Mouse (Mus musculus): Measurements from ENCODE around the gene Mapk3. TPM values are rescaled to one million over a fixed set of nuclear protein-coding genes. Genes with fewer than 3 reads are reported as not detected.

Gene Mapk3
- 85.9 and 91.2 TPM in 2 replicates for polyA plus RNA-seq (2015; fragmentation: Nextera tagmentation; extraction: Ambion mirVana)

DNA sequence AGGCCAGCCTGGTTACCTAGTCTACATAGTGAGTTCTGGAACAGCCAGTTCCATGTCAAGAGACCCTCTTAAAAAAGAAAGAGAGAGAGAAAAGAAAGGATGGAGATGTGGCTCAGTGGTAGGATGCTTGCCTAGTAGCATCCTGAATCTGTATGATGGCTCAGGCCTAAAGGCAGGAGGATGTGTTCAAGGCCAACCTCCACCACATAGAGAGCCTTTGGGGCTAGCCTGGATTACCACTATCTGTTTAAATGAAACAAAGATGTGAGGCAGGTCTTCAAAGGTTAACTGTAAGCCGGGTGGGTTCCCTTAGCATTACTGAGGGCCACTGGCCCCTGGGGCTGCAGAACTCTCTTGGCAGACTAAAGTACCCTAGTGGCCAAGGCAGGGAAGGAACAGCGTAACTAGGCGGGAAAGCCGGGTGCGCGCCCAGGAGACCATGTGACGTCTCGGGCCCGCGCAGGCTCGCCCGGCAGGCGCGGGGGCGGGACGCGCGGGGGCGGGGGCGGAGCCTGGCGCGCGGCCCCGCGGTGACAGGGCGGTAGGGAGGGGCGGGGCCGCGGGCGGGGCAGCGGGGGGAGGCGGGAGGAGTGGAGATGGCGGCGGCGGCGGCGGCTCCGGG, at the start of gene Mapk3:
Gene Mapk3 (plus strand): TSS at position 552 of the 622 bp plus-strand sequence.

DNA sequence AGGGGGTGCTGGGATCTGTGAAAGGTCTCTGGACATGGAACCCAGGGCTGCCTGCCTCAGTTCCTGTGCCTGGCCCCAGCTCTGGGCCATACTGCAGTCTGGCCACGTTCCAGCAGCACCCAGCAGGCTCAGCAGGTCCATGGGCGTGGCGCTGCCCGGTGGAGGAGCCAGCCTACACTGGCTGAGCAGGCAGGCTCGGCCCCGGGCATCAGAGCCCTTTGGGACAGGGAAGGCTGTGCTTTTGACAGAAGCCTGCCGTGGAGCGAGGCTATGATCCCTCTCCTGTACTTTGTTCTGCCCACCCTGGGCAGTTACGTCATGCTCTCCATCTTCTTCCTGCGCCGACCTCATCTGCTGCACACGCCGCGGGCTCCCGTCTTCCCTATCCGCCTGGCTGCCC, 6.8 kb downstream of the Mapk3 start, which contains the start of gene Gdpd3:
Gene Gdpd3 (plus strand): TSS at position 134 of the 400 bp plus-strand sequence.

DNA sequence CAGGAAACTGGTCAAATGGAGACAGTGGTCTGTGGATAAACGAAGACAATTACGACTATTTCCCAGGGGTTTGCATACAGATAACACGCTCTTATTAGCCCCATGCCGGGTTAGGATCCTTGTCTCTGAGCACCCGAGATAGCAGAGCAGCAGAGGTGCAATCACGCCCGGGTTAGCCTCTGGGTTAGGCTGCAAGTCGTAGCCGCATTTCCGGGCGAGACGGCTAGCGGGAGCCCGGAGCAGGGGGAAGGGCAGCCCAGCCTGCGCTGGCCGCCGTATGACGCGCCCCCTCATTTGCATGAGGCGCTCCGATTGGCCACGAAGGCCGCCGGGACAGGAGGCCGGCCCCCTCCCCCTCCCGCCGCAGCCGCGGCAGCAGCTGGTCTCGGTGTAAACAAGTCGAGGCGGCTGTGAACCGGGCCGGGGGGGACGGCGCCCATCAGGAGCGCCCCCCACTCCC, 17.2 kb downstream of the Mapk3 start, which contains the start of gene Ypel3:
Gene Ypel3 (plus strand): TSS at position 358 of the 460 bp plus-strand sequence.

DNA sequence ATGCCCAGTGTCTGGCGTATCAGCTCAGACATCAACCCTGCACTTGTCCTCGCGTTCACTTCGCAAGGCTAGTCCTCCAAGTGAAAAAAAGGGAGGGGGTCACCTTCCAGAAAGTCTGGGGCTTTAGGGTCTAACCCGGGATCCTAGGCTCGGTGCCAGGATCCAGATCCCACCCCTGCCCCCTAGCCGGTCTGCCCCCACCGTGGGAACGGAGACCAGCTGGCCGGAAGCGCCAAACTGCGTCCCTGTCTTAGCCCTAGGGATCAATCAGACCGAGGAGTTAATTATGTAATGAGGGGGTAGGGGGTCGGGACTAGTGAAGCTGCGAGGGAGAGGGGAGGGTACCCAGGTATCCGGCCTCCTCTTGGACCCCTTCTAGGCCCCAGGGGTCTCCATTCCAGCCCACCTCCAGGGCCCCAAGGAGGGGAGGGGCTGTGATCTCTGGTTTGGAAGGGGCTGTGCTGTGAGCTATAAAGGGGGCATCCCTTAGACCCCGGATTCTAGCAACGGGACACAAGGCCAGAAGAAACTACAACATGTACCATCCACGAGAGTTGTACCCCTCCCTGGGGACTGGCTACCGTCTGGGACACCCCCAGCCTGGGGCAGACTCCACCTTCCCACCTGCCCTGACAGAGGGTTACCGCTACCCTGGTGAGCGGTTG, 21.7 kb downstream of the Mapk3 start, which contains the start of gene Tbx6:
Gene Tbx6 (plus strand): TSS at position 513 of the 665 bp plus-strand sequence.

DNA sequence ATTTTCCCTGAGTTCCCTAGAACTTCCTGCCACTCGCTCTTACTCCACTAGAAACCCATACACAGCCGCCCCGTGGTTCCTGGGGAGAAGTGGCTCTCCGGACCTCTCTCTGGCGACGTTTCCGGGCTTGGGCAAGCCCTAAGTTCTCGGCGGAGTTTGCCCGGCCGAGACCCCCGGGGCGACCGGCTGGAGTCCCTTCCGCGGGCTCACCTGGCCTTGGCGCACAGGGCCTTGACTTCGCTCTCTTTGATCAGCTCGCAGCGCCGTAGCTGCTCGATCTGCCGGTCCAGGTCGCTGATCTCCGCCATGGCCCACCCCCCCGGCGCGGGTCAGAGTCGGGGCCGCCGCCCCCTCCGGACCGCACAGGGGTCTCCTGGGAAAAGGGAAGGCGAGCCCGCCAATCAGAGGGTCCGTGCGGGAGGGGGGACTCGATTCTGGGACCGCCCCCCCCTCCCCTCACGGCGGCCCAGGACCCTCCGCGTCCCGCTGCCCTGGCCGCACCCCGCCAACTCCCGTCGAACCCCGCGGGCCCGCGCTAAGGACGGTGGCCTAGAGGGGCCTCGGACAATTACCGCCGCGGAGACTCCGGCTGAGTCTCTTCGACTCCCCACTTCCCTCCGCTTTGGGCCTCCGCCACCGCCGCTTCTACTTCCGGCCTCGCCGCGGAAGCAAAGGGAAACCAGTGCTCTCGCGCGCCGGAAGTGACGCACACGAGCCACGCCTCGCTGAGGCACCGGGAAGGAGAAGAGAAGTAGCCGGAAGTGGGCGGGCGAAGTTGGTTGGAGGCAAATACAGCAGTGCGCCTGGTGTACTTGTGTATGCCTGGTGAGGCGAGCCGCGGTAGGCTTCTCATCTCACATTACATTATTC, 32.7 kb downstream of the Mapk3 start, which contains the start of gene Ppp4c:
Gene Ppp4c (minus strand): TSS at position 646 of the 870 bp plus-strand sequence.

DNA sequence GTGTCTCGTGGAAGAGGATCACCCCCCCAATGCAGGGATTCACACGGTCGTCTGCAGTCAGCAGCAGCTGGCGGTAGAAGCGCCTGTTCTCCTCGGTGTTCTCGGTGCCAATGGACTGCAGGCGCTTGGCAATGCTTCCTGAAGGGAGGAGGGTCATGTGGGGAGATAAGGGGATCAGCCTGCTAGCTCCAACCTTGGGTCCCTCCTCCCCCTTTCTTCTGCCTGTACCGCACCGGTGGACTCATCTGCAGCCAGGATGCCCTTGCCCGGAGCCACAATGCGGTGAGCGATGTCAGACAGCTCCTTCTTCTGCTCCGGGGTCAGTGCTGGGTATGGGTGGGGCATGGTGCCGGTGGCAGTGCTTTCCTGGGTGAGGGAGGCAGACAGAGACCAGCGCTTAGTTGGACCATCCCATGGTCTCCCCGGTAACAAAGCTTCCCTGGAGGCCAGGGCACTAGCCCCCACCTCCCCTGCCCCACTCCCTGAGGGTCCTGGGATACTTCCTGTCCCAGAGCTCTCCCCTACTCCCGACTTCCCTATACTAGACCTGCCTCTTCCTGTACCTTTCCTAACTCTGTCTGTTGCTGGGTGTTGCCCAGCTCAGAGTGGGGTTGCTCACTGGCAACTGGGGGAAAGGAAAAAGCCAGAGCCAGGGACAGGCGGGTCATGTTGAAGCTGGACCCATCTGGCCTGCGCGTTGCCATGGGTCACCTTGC, 38.2 kb downstream of the Mapk3 start, which contains the start of gene Fam57b:
Gene Fam57b (plus strand): TSS at position 258 of the 716 bp plus-strand sequence.

Other genes starting within 250 kb of the Mapk3 start
- gene Eif3c, start 193.2 kb upstream of the Mapk3 start, polyA plus RNA-seq (2015; fragmentation: Nextera tagmentation; extraction: Ambion mirVana), result 124 and 159 TPM in 2 replicates
- 0.87 and 1.9 TPM in 2 replicates for gene Apobr, start 174.7 kb upstream of the Mapk3 start, polyA plus RNA-seq (2015; fragmentation: Nextera tagmentation; extraction: Ambion mirVana)
- 18.2 and 21.2 TPM in 2 replicates for gene Cln3, start 173.8 kb upstream of the Mapk3 start, polyA plus RNA-seq (2015; fragmentation: Nextera tagmentation; extraction: Ambion mirVana)
- gene Il27, start 164.7 kb upstream of the Mapk3 start, polyA plus RNA-seq (2015; fragmentation: Nextera tagmentation; extraction: Ambion mirVana), result not detected in 2 replicates
- gene Nupr1, start 128.7 kb upstream of the Mapk3 start, polyA plus RNA-seq (2015; fragmentation: Nextera tagmentation; extraction: Ambion mirVana), result 25.1 and 37.7 TPM in 2 replicates
- 21.8 and 29.0 TPM in 2 replicates for gene Sgf29, start 110.3 kb upstream of the Mapk3 start, polyA plus RNA-seq (2015; fragmentation: Nextera tagmentation; extraction: Ambion mirVana)
- gene Sult1a1, start 83.2 kb upstream of the Mapk3 start, polyA plus RNA-seq (2015; fragmentation: Nextera tagmentation; extraction: Ambion mirVana), result 41.3 and 56.5 TPM in 2 replicates
- 164 and 213 TPM in 2 replicates for gene Bola2, start 64.2 kb upstream of the Mapk3 start, polyA plus RNA-seq (2015; fragmentation: Nextera tagmentation; extraction: Ambion mirVana)
- 7.1 and 8.3 TPM in 2 replicates for gene Slx1b, start 63.8 kb upstream of the Mapk3 start, polyA plus RNA-seq (2015; fragmentation: Nextera tagmentation; extraction: Ambion mirVana)
- gene Coro1a, start 51.8 kb upstream of the Mapk3 start, polyA plus RNA-seq (2015; fragmentation: Nextera tagmentation; extraction: Ambion mirVana), result 30.5 and 42.8 TPM in 2 replicates
- 1.4 and 2.6 TPM in 2 replicates for gene Gdpd3, start 6.7 kb downstream of the Mapk3 start, polyA plus RNA-seq (2015; fragmentation: Nextera tagmentation; extraction: Ambion mirVana)
- gene Ypel3, start 17.4 kb downstream of the Mapk3 start, polyA plus RNA-seq (2015; fragmentation: Nextera tagmentation; extraction: Ambion mirVana), result 268 and 297 TPM in 2 replicates
- gene Tbx6, start 21.9 kb downstream of the Mapk3 start, polyA plus RNA-seq (2015; fragmentation: Nextera tagmentation; extraction: Ambion mirVana), result 0.07 and 0.25 TPM in 2 replicates
- gene Ppp4c, start 32.9 kb downstream of the Mapk3 start, polyA plus RNA-seq (2015; fragmentation: Nextera tagmentation; extraction: Ambion mirVana), result 149 and 172 TPM in 2 replicates
- 3.6 and 8.0 TPM in 2 replicates for gene Fam57b, start 38.1 kb downstream of the Mapk3 start, polyA plus RNA-seq (2015; fragmentation: Nextera tagmentation; extraction: Ambion mirVana)
- not detected in 2 replicates for gene 4930451I11Rik, start 72.0 kb downstream of the Mapk3 start, polyA plus RNA-seq (2015; fragmentation: Nextera tagmentation; extraction: Ambion mirVana)
- 1.7 and 6.6 TPM in 2 replicates for gene Doc2a, start 87.8 kb downstream of the Mapk3 start, polyA plus RNA-seq (2015; fragmentation: Nextera tagmentation; extraction: Ambion mirVana)
- gene Hirip3, start 102.4 kb downstream of the Mapk3 start, polyA plus RNA-seq (2015; fragmentation: Nextera tagmentation; extraction: Ambion mirVana), result 7.6 and 11.4 TPM in 2 replicates
- gene Ino80e, start 102.8 kb downstream of the Mapk3 start, polyA plus RNA-seq (2015; fragmentation: Nextera tagmentation; extraction: Ambion mirVana), result 49.7 and 55.2 TPM in 2 replicates
- gene Taok2, start 125.1 kb downstream of the Mapk3 start, polyA plus RNA-seq (2015; fragmentation: Nextera tagmentation; extraction: Ambion mirVana), result 17.9 and 23.1 TPM in 2 replicates
- gene Tmem219, start 163.3 kb downstream of the Mapk3 start, polyA plus RNA-seq (2015; fragmentation: Nextera tagmentation; extraction: Ambion mirVana), result 50.5 and 58.1 TPM in 2 replicates
- gene Kctd13, start 169.3 kb downstream of the Mapk3 start, polyA plus RNA-seq (2015; fragmentation: Nextera tagmentation; extraction: Ambion mirVana), result 21.4 and 26.4 TPM in 2 replicates
- 1.0 and 1.3 TPM in 2 replicates for gene Asphd1, start 190.0 kb downstream of the Mapk3 start, polyA plus RNA-seq (2015; fragmentation: Nextera tagmentation; extraction: Ambion mirVana)
- 35.6 and 92.1 TPM in 2 replicates for gene Sez6l2, start 191.0 kb downstream of the Mapk3 start, polyA plus RNA-seq (2015; fragmentation: Nextera tagmentation; extraction: Ambion mirVana)
- gene Cdipt, start 216.3 kb downstream of the Mapk3 start, polyA plus RNA-seq (2015; fragmentation: Nextera tagmentation; extraction: Ambion mirVana), result 79.0 and 102 TPM in 2 replicates
- 3.6 and 5.2 TPM in 2 replicates for gene Cdiptos, start 216.5 kb downstream of the Mapk3 start, polyA plus RNA-seq (2015; fragmentation: Nextera tagmentation; extraction: Ambion mirVana)

All from adrenal gland, postnatal 0 days (tissue).